Mouse (Mus musculus): ENCODE measurements around the gene Ccdc50. TPM values are rescaled to one million over a fixed set of nuclear protein-coding genes. Genes with fewer than 3 reads are reported as not detected.

Ccdc50 gene
- 10 to 100 TPM; 40.5 to 42.3 TPM for total RNA-seq (2021)

- intact Hi-C loops (cut with DNase I): no loop called here
- DNase-seq (ENCODE audit: low spot score): peak; percentile 73
These were observed at the start of gene Ccdc50 for GRCm38 (mm10) chr16:27388761-27389451. Gene Ccdc50, plus strand, starts transcription at chr16:27388869.

GRCm38 (mm10) chr16:27347521-27347920 is 41.1 kb upstream of the Ccdc50 start:
- DNase-seq (ENCODE audit: low spot score): no peak
- intact Hi-C loops (cut with DNase I): no loop called here

- DNase-seq (ENCODE audit: low spot score): no peak
- intact Hi-C loops (cut with DNase I): no loop called here
These were observed 40.3 kb upstream of the Ccdc50 start for GRCm38 (mm10) chr16:27348359-27348758.

DNA sequence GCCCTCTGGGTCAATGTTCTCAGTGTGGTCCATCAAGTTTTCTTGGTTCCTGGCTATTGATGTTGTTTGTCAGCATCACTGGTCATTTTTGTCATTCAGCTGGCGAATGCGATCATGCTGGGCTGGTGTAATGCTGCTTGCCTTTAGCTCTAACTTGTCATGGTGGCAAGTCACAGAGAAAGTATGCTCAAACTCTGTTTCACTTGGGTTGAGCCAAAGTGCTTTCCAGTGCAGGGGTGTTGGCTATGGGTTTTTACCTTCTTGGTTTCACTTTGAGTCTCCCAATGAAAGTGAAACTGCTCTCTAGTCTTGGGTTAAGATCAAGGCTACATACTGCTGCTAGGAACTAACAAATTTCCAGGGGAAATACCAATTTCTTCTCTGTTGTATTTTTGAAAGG is 39.4 kb upstream of the Ccdc50 start:
- intact Hi-C loops (cut with DNase I): no loop called here
- no peak for DNase-seq (ENCODE audit: low spot score)

GRCm38 (mm10) chr16:27349878-27350532 is 38.7 kb upstream of the Ccdc50 start:
- DNase-seq (ENCODE audit: low spot score): no peak
- intact Hi-C loops (cut with DNase I): no loop called here

GRCm38 (mm10) chr16:27354464-27354863 is 34.2 kb upstream of the Ccdc50 start:
- DNase-seq (ENCODE audit: low spot score): no peak
- intact Hi-C loops (cut with DNase I): no loop called here

GRCm38 (mm10) chr16:27360059-27360458 is 28.6 kb upstream of the Ccdc50 start:
- intact Hi-C loops (cut with DNase I): no loop called here
- DNase-seq (ENCODE audit: low spot score): no peak

- intact Hi-C loops (cut with DNase I): no loop called here
- no peak for DNase-seq (ENCODE audit: low spot score)
These were observed 18.5 kb upstream of the Ccdc50 start, which contains the start of gene Uts2b for GRCm38 (mm10) chr16:27370191-27370590. Gene Uts2b, minus strand, starts transcription at chr16:27370239.

DNA sequence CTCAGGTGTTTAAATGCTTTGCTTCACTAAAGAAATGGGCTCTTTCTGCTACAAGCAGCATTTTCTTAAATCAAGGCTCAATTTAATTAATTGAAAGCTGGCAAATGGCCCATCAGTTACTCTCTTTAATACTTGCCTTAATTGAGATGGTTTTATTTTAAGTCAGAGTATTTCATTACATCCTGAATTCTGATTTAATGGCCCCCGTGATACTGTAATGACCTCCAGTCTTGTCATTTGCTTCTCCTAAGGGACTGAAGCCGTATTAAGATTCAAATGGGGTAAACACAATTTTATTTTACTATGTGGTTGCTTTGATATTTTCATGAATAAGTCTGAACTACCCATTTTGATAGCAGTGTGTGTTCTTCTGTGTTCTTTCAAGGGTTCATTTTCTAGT is 18.0 kb upstream of the Ccdc50 start:
- intact Hi-C loops (cut with DNase I): no loop called here
- no peak for DNase-seq (ENCODE audit: low spot score)

DNA sequence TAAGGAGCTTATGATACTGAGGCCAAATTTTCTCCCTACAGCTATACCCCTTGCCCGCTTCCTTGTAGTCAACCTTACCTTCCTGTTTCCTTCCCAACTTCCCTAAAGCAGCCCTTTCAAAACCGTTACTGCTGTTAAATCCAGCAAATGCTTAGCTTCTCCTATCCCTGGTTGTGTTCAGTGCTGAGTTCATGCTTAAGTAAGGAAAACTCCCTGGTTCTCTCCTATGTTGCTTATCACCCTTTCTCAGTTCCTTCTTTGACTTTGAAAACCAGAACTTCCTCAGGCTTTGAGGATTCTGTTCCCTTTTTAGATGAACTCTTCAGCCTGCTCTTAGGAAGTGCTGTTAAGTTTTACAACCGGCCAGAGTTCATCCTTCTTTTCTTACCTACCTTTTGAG is 14.5 kb upstream of the Ccdc50 start:
- intact Hi-C loops (cut with DNase I): no loop called here
- no peak for DNase-seq (ENCODE audit: low spot score)

GRCm38 (mm10) chr16:27375318-27375717 is 13.4 kb upstream of the Ccdc50 start:
- intact Hi-C loops (cut with DNase I): no loop called here
- DNase-seq (ENCODE audit: low spot score): no peak

DNA sequence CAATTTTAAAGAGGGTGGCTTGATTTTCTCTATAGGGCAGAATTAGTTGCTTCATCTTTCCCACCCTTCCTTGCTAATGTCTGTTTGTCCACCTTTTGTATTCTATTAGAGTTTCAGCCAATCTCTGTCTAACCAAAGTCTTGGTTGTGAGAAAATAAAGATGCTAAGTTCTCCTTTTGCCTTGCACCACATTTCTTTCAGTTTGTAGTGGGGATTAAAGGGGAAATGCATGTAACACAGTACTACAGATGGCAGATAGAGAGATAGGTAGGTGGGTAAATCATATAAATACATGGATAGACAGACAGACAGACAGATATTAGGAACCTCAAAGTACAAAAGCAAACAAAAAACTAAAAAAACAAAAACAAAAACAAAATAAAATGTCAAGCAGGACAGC is 12.1 kb upstream of the Ccdc50 start:
- no peak for DNase-seq (ENCODE audit: low spot score)
- intact Hi-C loops (cut with DNase I): no loop called here

DNA sequence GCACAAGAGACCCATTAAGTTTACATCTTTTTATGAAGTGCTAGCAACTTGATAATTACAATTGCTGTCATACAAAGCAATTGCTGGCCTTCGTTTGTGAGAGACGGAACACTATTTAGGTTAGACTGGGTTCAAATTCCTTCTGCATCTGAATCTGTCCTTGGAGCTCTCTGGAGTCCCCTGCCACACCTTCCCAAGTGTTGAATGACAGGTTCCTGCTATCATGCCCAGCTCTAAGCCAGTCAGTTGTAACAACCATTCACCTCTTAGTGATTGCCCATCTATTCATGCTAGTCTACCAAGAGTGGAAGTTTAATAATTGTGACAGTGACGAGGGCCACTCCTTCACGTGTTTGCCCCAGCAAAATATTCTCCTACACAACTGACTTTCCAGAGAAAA is 6.5 kb upstream of the Ccdc50 start:
- no peak for DNase-seq (ENCODE audit: low spot score)
- intact Hi-C loops (cut with DNase I): no loop called here

GRCm38 (mm10) chr16:27384893-27385603 is 3.6 kb upstream of the Ccdc50 start:
- intact Hi-C loops (cut with DNase I): no loop called here
- DNase-seq (ENCODE audit: low spot score): no peak

DNA sequence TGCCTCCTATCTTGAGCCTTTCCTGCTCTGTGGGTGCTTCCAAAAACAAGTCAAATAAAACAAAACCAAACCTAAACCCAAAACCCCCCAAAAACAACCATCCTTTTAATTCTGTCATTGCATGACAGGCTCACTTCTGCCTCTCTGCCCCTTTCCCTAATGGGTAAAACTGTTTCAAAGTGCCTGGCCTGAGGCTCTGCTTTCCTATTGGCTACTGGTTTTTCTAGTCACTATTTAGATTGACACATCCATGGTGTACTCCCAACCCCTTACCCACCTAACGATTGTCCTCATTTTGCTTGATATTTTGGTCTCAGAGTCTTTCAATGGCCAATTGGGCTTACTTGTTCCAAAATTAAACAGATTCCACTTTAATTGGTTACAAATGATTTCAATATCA is 3.0 kb upstream of the Ccdc50 start:
- no peak for DNase-seq (ENCODE audit: low spot score)
- intact Hi-C loops (cut with DNase I): no loop called here

- intact Hi-C loops (cut with DNase I): no loop called here
- DNase-seq (ENCODE audit: low spot score): no peak
These were observed 1.7 kb upstream of the Ccdc50 start for GRCm38 (mm10) chr16:27386850-27387407.

GRCm38 (mm10) chr16:27387634-27388611 is 746 bp upstream of the Ccdc50 start:
- no peak for DNase-seq (ENCODE audit: low spot score)
- intact Hi-C loops (cut with DNase I): no loop called here

DNA sequence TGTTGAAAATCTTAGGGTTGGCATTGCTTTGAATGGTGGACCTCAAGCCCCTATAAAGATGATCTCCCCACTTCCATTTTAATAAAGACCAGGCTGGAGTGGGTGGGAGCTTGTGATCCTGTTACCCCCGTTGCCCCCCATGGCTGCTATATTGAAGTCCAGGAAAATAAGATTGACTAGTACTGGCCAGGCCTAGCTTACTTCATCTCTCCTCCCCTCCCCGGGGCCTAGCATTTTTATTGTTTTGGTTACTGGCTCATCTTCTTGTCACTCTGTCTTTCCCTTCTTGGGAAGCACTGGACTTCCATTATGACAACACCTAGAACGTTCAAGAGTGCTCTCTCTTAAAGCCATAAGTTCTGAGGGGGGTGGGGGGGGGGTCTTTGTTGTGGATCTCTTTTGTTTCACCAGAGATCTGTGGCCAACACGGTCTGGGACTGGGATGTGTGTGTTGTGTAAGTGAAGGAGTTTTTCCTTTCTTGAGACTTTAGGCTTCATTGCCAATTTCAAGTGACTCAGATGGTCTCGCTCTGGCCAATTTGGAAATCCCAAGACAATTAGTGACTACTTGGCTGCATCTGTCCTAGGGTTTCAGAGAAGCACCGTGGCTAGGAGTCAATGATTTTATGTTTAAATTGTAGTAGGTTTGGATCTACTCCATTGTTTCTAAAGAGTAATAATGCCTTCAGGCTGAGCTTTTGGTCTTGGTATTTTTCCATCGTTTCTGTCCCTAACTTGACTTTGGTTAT is 1.0 kb downstream of the Ccdc50 start:
- intact Hi-C loops (cut with DNase I): no loop called here
- no peak for DNase-seq (ENCODE audit: low spot score)

DNA sequence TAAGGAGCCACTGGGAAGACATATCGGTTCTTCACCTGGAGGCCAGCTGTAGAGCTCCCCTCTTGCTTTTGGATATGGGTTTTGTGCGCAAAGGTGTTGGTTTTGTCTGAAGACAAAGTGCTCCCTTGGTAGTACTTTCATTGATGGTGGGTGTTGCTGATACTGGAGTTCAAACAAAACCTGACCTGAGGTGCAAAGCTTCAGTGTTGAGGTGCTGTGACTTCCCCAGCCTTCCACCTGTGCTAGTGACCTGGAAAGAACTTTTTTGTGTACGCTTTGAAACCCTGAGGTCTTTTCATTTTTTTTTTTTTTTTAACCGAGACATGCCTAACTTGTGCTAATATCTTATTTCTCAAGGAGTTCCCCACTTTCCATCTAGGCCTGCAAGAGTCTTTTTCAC is 1.6 kb downstream of the Ccdc50 start:
- no peak for DNase-seq (ENCODE audit: low spot score)
- intact Hi-C loops (cut with DNase I): no loop called here
